Mouse (Mus musculus): ENCODE results near the gene Ogt. TPM values are rescaled to one million over a fixed set of nuclear protein-coding genes. Genes with fewer than 3 reads are reported as not detected.

The Ogt gene
- total RNA-seq (2021), result 100 to 1,000 TPM; 124 to 159 TPM
- polyA plus RNA-seq (2012; rRNA removed), result 28.2 and 36.5 TPM in 2 replicates
- long read RNA-seq, full-length matches to known transcripts, result 1 of 12 reads
- long read RNA-seq, partial matches to known transcripts, result 9 of 12 reads
- long read RNA-seq, other reads (novel, unspliced or antisense), result 2 of 12 reads

DNA sequence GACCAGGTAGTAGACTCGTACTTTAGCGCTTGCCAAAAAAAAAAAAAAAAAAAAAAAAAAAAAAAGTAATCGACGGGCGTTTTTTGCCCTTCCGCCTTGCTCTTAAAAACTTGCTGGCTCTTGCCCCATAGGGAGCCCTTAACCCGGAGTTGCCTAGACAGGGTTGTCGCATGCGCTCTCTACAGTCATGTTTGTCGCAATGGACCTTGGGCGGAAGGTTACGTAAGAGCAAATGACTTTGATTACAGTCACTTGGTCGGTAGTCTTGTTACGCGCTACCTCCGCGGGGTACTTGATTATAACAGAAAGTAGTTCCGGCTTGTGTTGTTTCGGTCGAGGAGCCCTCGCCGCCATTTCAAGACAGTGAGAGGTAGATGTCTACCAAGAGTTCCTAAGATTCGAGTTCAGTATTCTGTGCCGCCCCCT, at the start of gene Ogt:
Ogt (plus strand) TSS at position 320 of the 426 bp plus-strand sequence.
- DNase-seq, result peak; percentile 91

DNA sequence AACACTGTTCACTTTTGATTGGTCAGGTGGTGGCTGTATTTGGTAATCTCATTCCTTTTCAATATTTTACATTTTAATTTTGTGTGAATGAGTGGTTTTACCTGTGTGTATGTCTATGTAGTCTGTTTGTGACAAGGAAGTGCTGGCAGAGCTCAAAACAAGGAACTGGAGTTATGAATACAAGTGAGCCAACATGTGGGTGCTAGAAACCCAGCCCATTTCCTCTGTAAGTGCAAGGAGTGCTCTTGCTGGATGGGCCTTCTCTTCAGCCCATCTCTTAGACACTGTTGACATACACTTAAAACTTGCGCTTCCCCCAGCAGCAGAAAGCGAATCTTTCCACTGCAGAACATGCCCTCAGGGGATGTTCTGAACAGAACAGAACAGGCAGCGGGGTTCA, 23.7 kb upstream of the Ogt start:
- no peak for DNase-seq

DNA sequence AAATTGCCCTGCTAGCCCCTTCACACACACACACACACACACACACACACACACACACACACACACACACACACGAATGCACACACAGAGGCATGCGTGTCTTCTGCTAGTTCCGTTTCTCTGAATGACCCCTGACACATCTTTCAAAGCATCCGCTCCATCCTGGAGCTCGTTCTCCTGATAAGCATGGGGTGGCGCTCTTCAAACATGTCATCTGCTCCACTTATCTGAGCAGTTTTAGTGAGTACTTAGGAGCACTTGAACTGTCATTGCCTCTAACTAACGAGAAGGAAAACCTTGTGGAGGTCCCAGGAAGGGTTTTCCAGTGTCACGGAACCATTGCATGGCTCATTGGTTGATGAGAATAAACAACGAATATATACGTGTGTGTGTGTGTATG, 22.0 kb upstream of the Ogt start:
- no peak for DNase-seq

DNA sequence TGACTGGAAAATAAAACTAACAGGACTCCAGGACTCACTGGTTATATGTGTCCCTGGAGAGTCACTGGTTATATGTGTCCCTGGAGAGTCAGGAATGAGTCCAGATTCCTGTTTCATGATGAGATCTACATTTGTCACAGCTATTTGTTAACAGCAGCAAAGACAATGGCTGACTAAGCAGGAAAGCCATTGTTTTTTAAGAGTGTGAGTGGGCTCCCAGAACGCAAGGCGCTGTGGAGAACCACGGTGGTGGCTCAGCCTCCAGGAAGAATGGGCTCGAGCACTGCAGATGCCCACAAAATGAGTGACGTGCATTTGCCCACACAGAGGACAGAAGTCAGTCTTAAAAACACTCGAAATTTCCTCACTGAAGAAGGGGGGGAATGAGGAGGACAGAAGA, 19.5 kb upstream of the Ogt start:
- peak; percentile 10 for DNase-seq

DNA sequence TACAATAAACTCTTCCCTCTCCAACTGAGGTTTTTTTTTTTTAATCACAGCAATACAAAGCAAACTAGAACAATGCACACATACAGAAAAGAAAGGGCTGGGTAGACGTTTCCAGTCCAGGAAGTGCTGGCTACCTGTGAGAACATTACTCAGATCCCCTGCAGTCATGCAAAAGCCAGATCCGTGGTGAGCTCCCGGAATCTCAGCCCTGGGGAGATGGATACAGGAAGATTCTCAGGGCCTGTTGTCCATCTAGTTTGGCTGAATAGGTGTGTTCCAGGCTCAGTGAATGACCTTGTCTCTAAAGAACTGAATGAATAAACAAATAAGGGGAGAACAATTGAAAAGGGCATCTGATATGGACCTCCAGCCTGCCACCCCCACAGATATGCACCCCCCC, 17.3 kb upstream of the Ogt start:
- DNase-seq, result no peak

DNA sequence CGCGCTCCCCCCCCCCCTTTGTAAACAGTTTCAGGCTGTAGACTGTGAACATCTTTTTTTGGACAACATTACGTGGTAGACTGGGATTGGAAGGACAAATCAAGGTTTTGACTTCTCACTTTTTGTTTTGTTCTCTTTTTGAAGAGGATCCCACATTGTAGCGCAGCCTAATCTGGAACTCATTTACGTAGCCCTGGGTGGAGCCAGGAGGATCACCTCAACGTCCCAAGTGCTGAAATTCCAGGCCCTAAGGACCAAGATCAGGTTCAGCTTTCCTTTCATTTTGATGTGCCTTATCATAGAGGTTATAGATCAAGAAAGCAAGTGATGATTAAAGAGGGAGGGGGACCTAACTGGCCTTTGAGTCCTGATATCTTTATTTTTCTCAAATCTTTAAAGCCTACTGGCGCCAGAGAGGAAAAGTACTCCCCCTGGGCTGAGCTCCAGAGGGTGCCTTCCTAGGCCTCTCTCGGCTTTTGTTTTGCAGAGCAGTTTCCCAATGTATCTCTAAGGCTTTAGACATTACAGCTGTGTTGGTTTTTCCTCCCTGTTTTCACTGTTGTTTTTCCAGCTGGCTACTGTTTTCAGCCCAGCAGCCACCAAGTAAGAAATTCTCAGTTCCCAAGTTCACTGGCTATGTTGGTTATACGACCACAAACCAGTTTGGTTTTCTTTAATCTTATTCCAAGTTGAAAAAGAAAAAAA, 2.9 kb upstream of the Ogt start:
- DNase-seq, result no peak

DNA sequence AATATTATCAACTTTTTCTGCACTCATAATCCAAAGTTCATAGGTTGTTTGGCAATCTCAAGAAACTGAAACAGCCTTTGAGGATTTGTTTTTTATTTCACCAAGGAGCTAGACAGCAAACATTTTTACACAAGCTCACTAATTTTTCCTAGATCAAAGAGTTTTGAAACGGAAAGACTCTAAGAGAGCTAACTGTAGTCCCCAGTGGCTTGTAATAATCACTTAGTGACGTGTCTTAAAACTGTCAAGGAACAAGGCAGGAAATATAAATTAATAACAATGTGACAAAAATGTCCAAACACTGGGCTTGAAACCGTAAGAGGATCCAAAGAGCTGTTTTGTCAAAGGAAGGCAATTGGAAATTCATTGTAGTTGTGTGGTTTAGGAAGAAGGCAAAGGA, 1.0 kb upstream of the Ogt start:
- DNase-seq, result no peak

DNA sequence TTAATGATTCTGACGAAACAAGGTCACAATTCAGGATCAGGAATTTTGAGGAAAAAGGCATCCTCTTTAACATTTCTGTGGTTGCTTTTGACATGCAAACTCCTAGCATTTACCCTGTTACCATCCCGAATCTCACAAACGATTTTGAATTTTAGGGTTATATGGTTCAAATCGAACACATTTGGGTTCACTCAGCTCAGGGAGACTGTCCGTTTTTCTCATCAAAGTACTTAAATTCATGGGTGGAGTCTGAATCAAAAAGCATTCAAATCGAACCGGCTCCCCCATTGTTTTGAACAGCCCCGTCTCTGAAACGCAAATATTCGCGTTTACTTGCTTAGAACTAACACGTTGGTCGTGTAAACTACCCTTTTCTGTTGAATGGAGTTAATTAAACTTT, 554 bp upstream of the Ogt start:
- peak; percentile 26 for DNase-seq

DNA sequence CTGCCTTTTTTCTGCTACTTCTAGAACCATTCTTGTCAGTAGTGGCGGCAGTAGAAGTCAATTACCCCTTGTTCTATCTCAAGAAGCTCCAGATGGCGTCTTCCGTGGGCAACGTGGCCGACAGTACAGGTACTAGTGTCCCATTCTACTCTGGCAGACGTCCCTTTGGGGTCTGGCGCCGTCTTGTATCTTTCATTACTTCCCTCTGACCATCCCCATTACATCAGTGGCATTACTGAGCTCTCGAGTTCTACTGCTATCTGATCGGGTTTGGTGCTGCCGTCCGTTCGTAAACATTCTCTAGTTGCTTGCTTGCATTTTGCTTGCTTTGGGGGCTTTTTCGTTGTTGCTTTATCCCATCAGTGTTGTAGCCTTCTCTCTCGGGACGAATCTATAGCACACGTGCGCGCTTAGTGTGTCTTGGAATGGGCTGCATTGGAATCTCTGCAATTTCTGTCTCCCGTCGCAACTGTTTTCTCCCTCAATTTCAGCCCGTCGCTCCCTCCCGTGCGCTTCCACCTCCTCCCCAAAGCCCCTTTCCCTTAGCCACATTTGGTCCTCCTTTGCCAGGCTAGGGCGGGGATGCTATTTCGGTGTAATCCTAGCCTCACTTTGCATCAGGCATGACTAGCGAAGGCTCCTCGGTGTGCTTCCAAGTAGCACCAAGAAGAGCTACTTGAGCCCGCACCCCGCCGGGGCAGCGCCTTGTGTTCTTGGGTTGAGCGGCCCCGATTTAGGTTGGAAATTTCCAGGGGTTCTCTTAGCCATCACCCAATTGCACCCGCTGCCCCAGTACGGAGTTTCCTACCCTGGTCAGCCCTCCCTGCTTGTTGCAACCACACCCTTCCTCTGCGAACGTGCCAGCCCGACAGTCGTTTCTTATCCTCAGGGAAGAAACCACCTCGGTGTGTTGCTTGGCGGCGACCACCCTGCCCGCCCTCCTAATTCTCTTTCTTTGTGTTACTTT, 617 bp downstream of the Ogt start:
- DNase-seq, result peak; percentile 63

DNA sequence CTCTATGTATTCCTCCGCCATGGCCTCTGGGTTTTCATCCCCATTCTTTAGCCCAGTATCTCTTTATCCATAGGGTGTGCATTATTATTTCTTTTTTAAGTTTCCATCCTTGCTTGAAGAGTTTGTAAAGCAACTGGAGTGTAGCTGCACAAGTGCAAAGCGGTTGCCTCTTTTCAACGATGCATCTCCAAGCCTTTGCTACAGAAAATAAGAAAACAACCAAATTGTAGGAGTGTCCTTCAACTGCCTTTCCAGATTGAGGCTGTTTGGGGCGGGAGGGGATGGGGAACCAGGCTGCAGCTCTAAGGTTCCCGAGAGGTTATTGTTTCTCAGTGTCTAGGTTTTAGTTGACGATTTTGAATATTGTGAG, 1.3 kb downstream of the Ogt start:
- DNase-seq, result no peak

DNA sequence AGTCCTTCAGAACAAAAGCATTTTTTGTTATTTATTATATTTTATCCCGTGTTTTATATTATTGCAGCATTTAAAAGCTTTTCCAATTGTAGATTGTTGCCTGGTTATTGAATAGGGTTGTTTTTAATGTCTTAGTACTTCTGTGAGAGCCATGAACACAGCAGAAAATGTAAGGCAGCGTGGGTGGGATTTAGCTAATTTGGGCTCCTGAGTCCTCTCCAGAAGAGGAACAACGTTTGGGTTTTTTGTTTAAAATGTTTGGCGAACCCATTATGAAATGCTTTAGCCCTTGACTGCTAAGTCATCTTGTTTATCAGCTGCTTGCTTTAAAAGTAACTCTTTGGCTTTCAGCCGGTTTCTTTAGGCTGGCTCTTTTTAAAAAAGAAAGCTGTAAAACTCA, 2.2 kb downstream of the Ogt start:
- DNase-seq, result no peak

DNA sequence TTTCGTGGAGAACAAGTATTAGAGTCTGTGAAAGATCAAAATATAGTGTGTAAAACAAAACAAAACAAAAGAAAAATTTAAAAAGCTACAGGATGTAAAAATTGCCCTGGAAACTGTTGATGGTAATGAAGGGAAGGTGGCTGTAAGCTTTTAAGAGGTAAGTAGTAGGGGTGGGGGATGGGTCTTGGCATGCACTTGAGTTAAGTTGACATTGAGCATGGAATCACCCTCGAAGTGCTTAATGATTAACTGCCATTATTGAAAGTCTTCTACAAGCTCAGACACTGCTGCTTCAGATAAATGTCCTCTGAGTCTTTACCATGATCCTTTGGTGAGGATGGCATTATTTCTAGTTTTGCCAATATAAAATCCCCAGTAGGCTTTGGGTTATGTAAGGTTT, 5.4 kb downstream of the Ogt start:
- no peak for DNase-seq

DNA sequence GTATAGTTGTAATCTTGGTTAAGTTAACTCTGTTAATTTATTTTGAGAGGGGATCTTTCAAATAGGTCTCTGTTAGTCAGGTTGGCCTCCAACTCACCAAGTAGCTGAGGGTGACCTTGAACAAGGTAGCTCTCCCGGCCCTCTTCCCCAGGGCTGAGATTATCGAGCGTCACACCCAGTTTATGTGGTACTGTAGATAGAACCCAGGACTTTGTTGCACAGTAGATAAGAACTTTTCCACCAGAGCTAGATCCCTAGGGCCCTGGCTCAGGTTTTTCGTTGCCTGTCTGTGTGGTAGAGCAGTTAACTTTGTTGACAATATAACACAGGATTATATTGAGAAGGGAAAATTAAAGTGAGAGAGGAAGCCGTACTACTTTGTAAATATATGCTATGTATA, 6.8 kb downstream of the Ogt start:
- no peak for DNase-seq

DNA sequence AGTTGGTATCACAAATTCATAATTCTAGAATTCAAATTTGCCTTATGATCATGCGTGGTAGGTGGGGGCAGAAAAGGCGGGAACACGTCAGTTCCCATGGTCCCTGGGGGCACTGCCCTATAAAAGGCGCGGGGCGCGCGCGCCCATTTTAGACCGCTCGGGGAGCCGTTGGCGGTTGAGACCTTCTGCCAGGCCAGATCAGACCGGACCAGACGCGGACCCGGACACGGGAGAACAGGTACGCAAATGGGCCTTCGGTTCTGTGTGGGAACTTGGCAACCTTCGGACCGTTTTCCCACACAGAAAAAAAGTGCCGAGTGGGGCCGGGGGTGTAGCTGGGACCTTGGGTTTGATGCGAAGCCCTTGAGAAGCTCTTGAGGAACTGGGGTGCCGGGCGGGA, 55.8 kb downstream of the Ogt start:
- no peak for DNase-seq

DNA sequence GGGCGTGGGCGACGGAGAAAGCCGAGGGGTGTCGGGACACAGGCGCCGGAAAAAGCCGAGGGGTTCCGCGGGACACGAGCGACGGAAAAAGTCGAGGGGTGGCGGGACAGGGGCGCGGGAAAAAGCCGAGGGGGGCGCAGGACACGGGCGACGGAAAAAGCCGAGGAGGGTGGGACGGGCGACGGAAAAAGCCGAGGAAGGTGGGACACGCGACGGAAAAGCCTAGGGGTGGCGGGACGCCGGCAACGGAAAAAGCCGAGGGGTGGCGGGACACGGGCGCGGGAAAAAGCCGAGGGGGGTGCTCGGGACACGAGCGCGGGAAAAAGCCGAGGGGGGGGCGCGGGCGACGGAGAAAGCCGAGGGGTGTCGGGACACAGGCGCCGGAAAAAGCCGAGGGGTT, 57.7 kb downstream of the Ogt start:
- DNase-seq, result no peak

DNA sequence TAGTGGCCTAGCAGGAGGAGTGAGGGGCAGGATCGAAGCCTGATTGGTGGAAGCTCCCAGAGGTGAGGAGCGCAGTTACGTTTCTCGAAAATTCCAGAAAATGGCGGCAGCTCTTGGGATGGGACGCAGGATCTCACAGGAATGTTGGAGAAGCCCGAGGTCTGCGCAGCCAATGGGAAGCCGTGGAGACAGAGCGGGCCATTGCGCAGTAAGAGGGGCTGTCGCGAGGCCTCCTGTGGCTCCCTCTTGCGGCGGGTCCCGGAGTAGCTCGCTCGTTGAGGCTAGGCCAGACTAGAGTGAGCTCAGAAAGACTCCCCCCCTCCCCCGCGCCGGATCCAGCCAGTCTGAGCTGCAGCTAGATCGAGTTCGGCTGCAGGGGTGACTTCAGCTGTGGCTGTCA, 58.4 kb downstream of the Ogt start:
- no peak for DNase-seq

DNA sequence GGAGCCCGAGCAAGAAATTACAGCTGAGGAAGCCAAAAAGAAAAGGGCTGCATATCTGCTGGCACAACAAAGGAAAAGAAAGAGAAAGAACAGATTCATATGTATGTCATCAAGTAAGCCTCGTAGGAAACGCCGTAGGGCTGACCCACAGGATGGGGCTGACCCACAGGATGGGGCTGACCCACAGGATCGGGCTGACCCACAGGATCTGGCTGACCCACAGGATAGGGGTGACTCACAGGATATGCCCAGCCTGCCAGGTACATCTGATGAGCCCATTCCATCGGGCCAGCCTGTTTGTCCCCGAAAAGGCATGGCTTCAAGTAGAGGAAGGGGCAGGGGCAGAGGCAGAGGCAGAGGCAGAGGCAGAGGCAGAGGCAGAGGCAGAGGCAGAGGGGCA, 65.3 kb downstream of the Ogt start:
- peak; percentile 29 for DNase-seq

DNA sequence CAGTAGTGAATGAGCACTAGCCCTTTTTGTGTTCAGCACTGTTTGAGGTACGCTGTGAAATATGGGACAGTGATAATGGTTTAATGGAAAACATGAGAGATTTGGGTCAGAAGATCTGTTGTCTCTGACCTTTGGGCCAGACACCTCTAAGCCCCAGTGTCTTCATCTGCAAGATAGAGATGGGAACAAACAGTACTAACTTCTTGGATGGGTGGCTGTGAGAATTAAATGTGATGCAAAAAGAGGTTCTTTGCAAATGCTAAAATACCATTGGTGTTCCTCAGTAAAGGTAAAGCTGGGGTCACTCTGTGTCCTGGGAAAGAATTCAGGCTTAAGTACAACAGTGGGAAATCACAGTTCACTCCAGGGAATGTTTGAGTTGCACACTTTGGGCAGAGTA, 80.5 kb downstream of the Ogt start:
- DNase-seq, result no peak

DNA sequence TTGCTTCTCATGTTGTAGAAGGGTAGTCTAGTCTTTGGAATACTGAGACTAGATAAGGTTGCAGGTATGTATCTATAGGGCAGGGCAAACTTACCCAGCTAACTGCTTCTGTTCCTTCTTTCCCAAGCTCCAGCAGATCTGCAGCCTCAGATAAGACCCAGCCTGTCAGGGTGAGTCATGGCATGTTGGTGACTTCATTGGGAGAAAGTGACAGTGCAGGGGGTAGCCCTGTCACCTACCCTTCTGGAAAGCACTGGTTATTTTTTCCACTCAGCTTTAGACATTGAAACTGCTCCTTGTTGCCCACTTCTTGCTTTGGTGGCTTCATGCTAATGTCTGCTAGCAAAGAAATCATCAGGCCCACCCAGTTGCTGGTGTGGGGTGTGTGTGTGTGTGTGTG, 90.2 kb downstream of the Ogt start:
- peak; percentile 31 for DNase-seq

DNA sequence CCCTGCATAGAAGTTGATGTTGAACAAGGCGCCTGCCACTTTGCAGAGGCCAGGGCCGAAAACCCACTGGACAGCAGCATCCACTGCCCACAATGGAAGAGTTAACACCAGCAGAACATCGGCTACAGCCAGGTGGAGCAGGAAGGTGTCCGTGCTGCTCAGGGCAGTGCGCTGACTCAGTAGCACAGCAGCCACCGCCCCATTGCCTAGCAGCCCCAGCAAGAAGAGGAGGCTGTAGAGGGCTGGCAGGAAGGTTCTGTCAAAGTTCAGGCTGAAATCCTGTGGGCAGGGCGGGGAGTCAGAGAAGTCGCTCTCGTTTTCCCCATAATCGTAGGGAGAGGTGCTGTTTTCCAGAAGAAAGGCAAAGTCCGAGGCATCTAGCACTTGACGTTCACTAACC, 92.8 kb downstream of the Ogt start:
- DNase-seq, result no peak

DNA sequence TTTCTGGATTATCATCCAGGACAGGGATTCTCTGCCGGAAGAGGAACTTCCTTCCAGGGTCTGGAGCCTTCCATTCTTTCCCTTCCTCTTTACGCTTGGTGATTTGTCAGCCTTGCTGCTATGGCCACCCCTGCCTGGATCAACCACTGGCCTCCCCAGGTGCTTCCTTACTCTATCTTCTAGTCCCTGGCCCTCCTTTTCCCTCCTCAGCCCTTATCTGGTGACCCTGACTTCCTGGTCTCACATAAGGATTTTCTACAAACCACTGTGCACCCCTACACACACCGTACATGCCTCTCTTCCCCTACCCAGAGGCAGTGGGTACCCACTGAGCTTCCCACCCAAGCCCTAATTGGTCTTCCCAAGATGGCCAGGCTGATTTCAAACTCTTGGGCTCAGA, 93.4 kb downstream of the Ogt start:
- DNase-seq, result no peak

DNA sequence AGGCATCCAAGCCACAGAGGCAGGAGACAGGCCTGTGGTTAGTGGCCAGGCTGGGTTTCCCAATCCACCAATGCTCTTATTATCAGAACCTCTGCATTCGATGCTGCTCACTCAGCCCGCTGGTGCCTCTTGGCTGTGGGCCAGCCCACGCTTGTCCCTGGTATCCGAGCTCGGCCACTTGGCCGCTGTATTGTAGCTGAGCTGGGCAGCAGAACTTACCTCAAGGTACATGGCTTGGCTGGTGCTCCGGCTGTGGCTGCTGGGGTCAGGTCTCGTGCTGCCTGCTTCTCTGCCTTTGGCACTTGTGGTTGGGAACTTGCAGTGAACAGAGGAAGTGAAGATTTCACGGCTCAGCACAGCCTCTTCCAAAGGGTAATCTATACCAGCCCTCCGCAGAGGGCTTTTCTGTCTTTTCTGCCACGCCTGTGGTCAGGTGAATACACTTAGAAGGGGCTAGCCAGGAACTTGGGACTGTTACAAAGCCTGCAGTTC, 94.0 kb downstream of the Ogt start, which contains the start of gene Cxcr3:
Cxcr3 (minus strand) TSS at position 442 of the 492 bp plus-strand sequence.
- DNase-seq, result peak; percentile 76

Measured in adrenal gland, adult 2 months (tissue).